Mouse (Mus musculus) hindbrain, postnatal 0 days (tissue): ENCODE measurements around the gene Glyctk. TPM values are rescaled to one million over a fixed set of nuclear protein-coding genes. Genes with fewer than 3 reads are reported as not detected.
A peak's percentile ranks its signal among the peaks of the same experiment; 100 is the strongest.

Source experiments
- ATAC-seq: fragments of 200-750 bp; cut with Nextera tagmentation; 2 replicates; pipeline ENCODE4 v1.8.0; 2017; ENCODE audit warnings: mild to moderate bottlenecking, moderate TSS enrichment, moderate library complexity
- DNase-seq: peaks from one replicate; pipeline ENCODE4 v3.0.0-alpha.2; 2015; ENCODE audit warnings: low spot score
- H3K27ac ChIP-seq: fragments of 300-500 bp; sonication (generic); 2 replicates; pipeline ENCODE4 v1.5.1; 2014; ENCODE audit warnings: mild to moderate bottlenecking
- H3K27me3 ChIP-seq: fragments of 300-500 bp; sonication (generic); 2 replicates; pipeline ENCODE4 v1.6.1; 2014; ENCODE audit warnings: low read length, mixed read lengths; ENCODE audit not compliant: insufficient read depth
- H3K36me3 ChIP-seq: fragments of 300-500 bp; sonication (generic); 2 replicates; pipeline ENCODE4 v1.6.1; 2014; ENCODE audit warnings: low read length, mixed read lengths; ENCODE audit not compliant: insufficient read depth
- H3K4me1 ChIP-seq: fragments of 300-500 bp; sonication (generic); 2 replicates; pipeline ENCODE4 v1.6.1; 2014; ENCODE audit warnings: antibody characterized with exemption, low read length, mixed read lengths; ENCODE audit not compliant: insufficient read depth
- H3K4me2 ChIP-seq: fragments of 300-500 bp; sonication (generic); 2 replicates; pipeline ENCODE4 v1.6.1; 2014; ENCODE audit warnings: low read depth, mild to moderate bottlenecking, low read length, moderate library complexity, mixed read lengths
- H3K4me3 ChIP-seq: fragments of 300-500 bp; sonication (generic); 2 replicates; pipeline ENCODE4 v1.5.1; 2014; ENCODE audit warnings: low read length
- H3K9ac ChIP-seq: fragments of 300-500 bp; sonication (generic); replicated peaks from 2 replicates; pipeline ENCODE4 v1.6.1; 2014; ENCODE audit warnings: mild to moderate bottlenecking, low read length, moderate library complexity, mixed read lengths
- H3K9me3 ChIP-seq: fragments of 300-500 bp; sonication (generic); 2 replicates; pipeline ENCODE4 v1.6.1; 2016; ENCODE audit warnings: low read length, mixed read lengths
- CTCF ChIP-seq: IDR thresholded peaks from 2 replicates; pipeline ENCODE4 v1.5.1; 2016; ENCODE audit warnings: antibody characterized with exemption, control low read depth, low read depth
- WGBS: fragments of 180-500 bp; shearing (Covaris S2); extraction: QIAGEN DNeasy Blood & Tissue Kit; methylation state at CpG from one replicate; pipeline ENCODE4 v1.1.7; 2014; 5-methylcytosine and 5-hydroxymethylcytosine counted together
- polyA plus RNA-seq: library from polyadenylated mRNA; unstranded; fragments of >200 nt; fragmentation: Nextera tagmentation; extraction: Ambion mirVana; gene quantifications from 2 replicates; pipeline ENCODE4 v1.2.1, GENCODE M21; 2015
- total RNA-seq: library from RNA; depleted of rRNA; stranded (reverse); fragments of >200 nt; gene quantifications from 2 replicates; pipeline ENCODE4 v1.2.3, GENCODE M21; 2014

Gene Glyctk
- total and polyA plus RNA-seq, 2 experiments from 2014 or later = 1.2 to 1.3 TPM

GRCm38 (mm10) chr9:106159784-106160301 lies 1.9 kb upstream of the Glyctk start:
- ATAC-seq (peak; percentile 86), DNase-seq (peak; percentile 98)
- H3K27ac ChIP-seq = peak overlapping the region; percentile 99
- H3K9me3 ChIP-seq = no peaks in the 10 kb centered on the region
- no peaks in the 10 kb centered on the region for H3K36me3 ChIP-seq
- no peaks in the 10 kb centered on the region for H3K27me3 ChIP-seq
- no peak for TF ChIP-seq CTCF
- no peaks in the 10 kb centered on the region for H3K4me1 ChIP-seq
- H3K4me3 ChIP-seq = peak overlapping the region; percentile 52
- WGBS = under 1% methylated on average over 24 of the region's 24 CpGs
- peak overlapping the region; percentile 69 for H3K9ac ChIP-seq
- H3K4me2 ChIP-seq = peak overlapping the region; percentile 71

- H3K4me3 ChIP-seq = peak overlapping the region; percentile 52; the same call in 1 of the 2 replicates
Measured at GRCm38 (mm10) chr9:106159237-106159636, 1.3 kb upstream of the Glyctk start.

GRCm38 (mm10) chr9:106157623-106157925 lies 364 bp downstream of the Glyctk start:
- H3K36me3 ChIP-seq = no peaks in the 10 kb centered on the region
- H3K9ac ChIP-seq = no peak overlapping the region
- H3K9me3 ChIP-seq = no peaks in the 10 kb centered on the region
- H3K4me2 ChIP-seq = no peak overlapping the region
- WGBS = 80% methylated on average over 10 of the region's 10 CpGs
- H3K27me3 ChIP-seq = no peaks in the 10 kb centered on the region
- no peak for ATAC-seq
- H3K4me1 ChIP-seq = no peaks in the 10 kb centered on the region
- H3K27ac ChIP-seq = no peak overlapping the region
- TF ChIP-seq CTCF = 0 out of 2 replicates have a peak, but pooled peaks have one; percentile 15
- DNase-seq = no peak
- no peak overlapping the region for H3K4me3 ChIP-seq

More at GRCm38 (mm10) chr9:106159237-106159636, 1.3 kb upstream of the Glyctk start:
- H3K4me1 ChIP-seq = no peaks in the 10 kb centered on the region
- H3K27me3 ChIP-seq = no peaks in the 10 kb centered on the region
- no peaks in the 10 kb centered on the region for H3K9me3 ChIP-seq
- H3K27ac ChIP-seq = no peak overlapping the region
- no peaks in the 10 kb centered on the region for H3K36me3 ChIP-seq
- TF ChIP-seq CTCF = no peak
- WGBS = 81% methylated on average over 9 of the region's 9 CpGs
- ATAC-seq (no peak), DNase-seq (no peak)
- no peak overlapping the region for H3K9ac ChIP-seq
- H3K4me2 ChIP-seq = peak overlapping the region; percentile 71

- Histone ChIP-seq H3K9ac (no peak overlapping the region), H3K9me3 (no peaks in the 10 kb centered on the region), H3K4me1 (no peaks in the 10 kb centered on the region), H3K27ac (no peak overlapping the region), H3K27me3 (no peaks in the 10 kb centered on the region), H3K4me3 (no peak overlapping the region), H3K36me3 (no peaks in the 10 kb centered on the region), H3K4me2 (no peak overlapping the region)
- ATAC-seq (no peak), DNase-seq (no peak)
- WGBS = 75% methylated on average over 21 of the region's 21 CpGs
- TF ChIP-seq CTCF = peak; percentile 29; the same call in 1 of the 2 replicates
Measured at GRCm38 (mm10) chr9:106156921-106157622, 866 bp downstream of the Glyctk start.

GRCm38 (mm10) chr9:106156419-106156818 lies 1.5 kb downstream of the Glyctk start:
- TF ChIP-seq CTCF = peak; percentile 89
- Histone ChIP-seq H3K4me1 (no peaks in the 10 kb centered on the region), H3K27ac (peak overlapping the region; percentile 3; the same call in 1 of the 2 replicates), H3K27me3 (no peaks in the 10 kb centered on the region), H3K4me3 (no peak overlapping the region), H3K4me2 (no peak overlapping the region), H3K9me3 (no peaks in the 10 kb centered on the region), H3K36me3 (no peaks in the 10 kb centered on the region), H3K9ac (no peak overlapping the region)
- ATAC-seq (peak; percentile 71), DNase-seq (peak; percentile 89)
- WGBS = 29% methylated on average over 5 of the region's 5 CpGs

DNA sequence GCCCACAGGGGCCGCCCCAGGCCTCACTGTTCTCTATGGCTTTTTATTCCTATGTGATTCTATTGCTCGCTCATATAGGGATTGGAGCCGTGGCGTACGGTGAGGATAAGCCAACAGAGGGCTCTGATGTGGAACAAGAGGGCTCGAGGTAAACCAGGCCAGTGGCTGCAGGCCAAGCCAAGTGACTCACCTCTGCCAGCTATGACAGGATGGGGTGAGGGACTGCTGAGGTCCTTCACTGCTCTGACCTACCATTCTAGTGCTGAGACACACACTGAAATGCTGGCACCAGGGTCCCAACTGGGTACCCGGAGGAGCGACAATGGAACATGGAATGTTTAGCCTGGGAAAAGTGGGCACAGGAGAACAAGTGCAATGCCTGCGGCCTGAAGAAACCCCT lies 3.8 kb downstream of the Glyctk start:
- no peaks in the 10 kb centered on the region for H3K27me3 ChIP-seq
- ATAC-seq = no peak
- 76% methylated on average over 9 of the region's 9 CpGs for WGBS
- 0 out of 2 replicates have a peak, but pooled peaks cover 5% of the 10 kb centered on the region for H3K4me1 ChIP-seq
- TF ChIP-seq CTCF = no peak
- DNase-seq = no peak
- no peaks in the 10 kb centered on the region for H3K9me3 ChIP-seq
- no peak overlapping the region for H3K27ac ChIP-seq
- H3K36me3 ChIP-seq = no peaks in the 10 kb centered on the region
- no peak overlapping the region for H3K4me3 ChIP-seq
- H3K4me2 ChIP-seq = no peak overlapping the region
- no peak overlapping the region for H3K9ac ChIP-seq

- Histone ChIP-seq H3K27me3 (no peaks in the 10 kb centered on the region), H3K4me2 (peak overlapping the region; percentile 59), H3K9me3 (no peaks in the 10 kb centered on the region), H3K9ac (peak overlapping the region; percentile 74), H3K36me3 (no peaks in the 10 kb centered on the region), H3K4me3 (peak overlapping the region; percentile 58), H3K4me1 (0 out of 2 replicates have a peak, but pooled peaks cover 5% of the 10 kb centered on the region), H3K27ac (peak overlapping the region; percentile 80)
- no peak for TF ChIP-seq CTCF
- WGBS = 8% methylated on average over 10 of the region's 10 CpGs
- no peak; the same call in 1 of the 2 replicates for ATAC-seq
- no peak for DNase-seq
Measured at GRCm38 (mm10) chr9:106149399-106149754, 8.6 kb downstream of the Glyctk start.
